Mouse (Mus musculus): Measurements from ENCODE around the gene Emsy.

GRCm38 (mm10) chr7:98540879-98541278 lies 115.7 kb downstream of the Emsy start:
- no peak for TF ChIP-seq CTCF (IDR thresholded peaks at IDR 0.05; ENCODE audit: low read depth)
- TF ChIP-seq EP300 (optimal IDR thresholded peaks at IDR 0.05) = no peak

Data from stomach, postnatal 0 days (tissue).